Mouse (Mus musculus): Measurements from ENCODE around the gene Xpot.

DNA sequence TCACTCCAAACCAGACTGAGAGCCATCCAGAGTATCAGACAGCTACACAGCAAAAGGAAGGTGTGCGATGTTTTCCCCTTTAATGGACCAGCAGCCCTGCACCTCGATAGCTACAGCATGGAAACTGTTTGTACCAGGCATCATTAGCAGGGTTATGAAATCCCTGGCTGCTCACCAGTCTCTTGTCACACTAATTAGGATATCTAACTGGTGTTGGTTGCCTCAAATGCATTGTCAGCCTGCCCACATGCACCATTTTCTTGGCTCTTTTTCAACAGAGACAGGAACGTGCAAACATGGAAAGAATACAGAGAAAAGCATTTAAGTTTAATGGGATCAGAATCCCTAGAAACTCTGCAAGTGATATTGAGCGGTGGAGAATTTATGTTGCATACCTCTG, 29.8 kb upstream of the Xpot start:
- TF ChIP-seq CTCF (IDR thresholded peaks at IDR 0.05; ENCODE audit: extremely low read depth, insufficient read length, insufficient replicate concordance, low read depth, low read length), result no peak
- TF ChIP-seq POLR2A (IDR thresholded peaks at IDR 0.05; ENCODE audit: low read depth, low read length), result no peak
